Mouse (Mus musculus) retina, postnatal 7 days (tissue): ENCODE data around the gene Cacna1i.

Source experiments
- DNase-seq: peaks from one replicate; pipeline ENCODE4 v3.0.0-alpha.2; 2012; ENCODE audit warnings: low read depth, low spot score

Cacna1i gene

GRCm38 (mm10) chr15:80327743-80328540 is 40.9 kb downstream of the Cacna1i start:
- no peak for DNase-seq

GRCm38 (mm10) chr15:80330276-80330675 is 43.2 kb downstream of the Cacna1i start:
- no peak for DNase-seq

- no peak for DNase-seq
Observed at GRCm38 (mm10) chr15:80334766-80335165, 47.7 kb downstream of the Cacna1i start.

GRCm38 (mm10) chr15:80335196-80335595 is 48.2 kb downstream of the Cacna1i start:
- no peak for DNase-seq

GRCm38 (mm10) chr15:80340348-80340747 is 53.3 kb downstream of the Cacna1i start:
- peak; percentile 31 for DNase-seq

GRCm38 (mm10) chr15:80342394-80342793 is 55.4 kb downstream of the Cacna1i start:
- DNase-seq: no peak

GRCm38 (mm10) chr15:80343031-80343430 is 56.0 kb downstream of the Cacna1i start:
- DNase-seq: peak; percentile 63

- DNase-seq: no peak
Observed at GRCm38 (mm10) chr15:80343731-80344130, 56.7 kb downstream of the Cacna1i start.

- no peak for DNase-seq
Observed at GRCm38 (mm10) chr15:80346510-80346909, 59.5 kb downstream of the Cacna1i start.

GRCm38 (mm10) chr15:80350431-80350830 is 63.4 kb downstream of the Cacna1i start:
- no peak for DNase-seq

GRCm38 (mm10) chr15:80358798-80359197 is 71.8 kb downstream of the Cacna1i start:
- DNase-seq: no peak

GRCm38 (mm10) chr15:80361780-80362508 is 74.9 kb downstream of the Cacna1i start:
- DNase-seq: no peak

GRCm38 (mm10) chr15:80362509-80363172 is 75.6 kb downstream of the Cacna1i start:
- no peak for DNase-seq

GRCm38 (mm10) chr15:80363821-80364715 is 77.0 kb downstream of the Cacna1i start:
- no peak for DNase-seq

GRCm38 (mm10) chr15:80366899-80367298 is 79.9 kb downstream of the Cacna1i start:
- DNase-seq: no peak

- no peak for DNase-seq
Observed at GRCm38 (mm10) chr15:80373219-80373964, 86.4 kb downstream of the Cacna1i start.

- DNase-seq: no peak
Observed at GRCm38 (mm10) chr15:80374854-80375253, 87.8 kb downstream of the Cacna1i start.

GRCm38 (mm10) chr15:80387185-80387584 is 100.1 kb downstream of the Cacna1i start:
- DNase-seq: no peak

- no peak for DNase-seq
Observed at GRCm38 (mm10) chr15:80391791-80392190, 104.8 kb downstream of the Cacna1i start.

GRCm38 (mm10) chr15:80395035-80395434 is 108.0 kb downstream of the Cacna1i start:
- no peak for DNase-seq

- DNase-seq: no peak
Observed at GRCm38 (mm10) chr15:80399451-80399850, 112.4 kb downstream of the Cacna1i start.
